Mouse (Mus musculus) thymus, postnatal 0 days (tissue): ENCODE measurements around the gene Sestd1. TPM values are rescaled to one million over a fixed set of nuclear protein-coding genes. Genes with fewer than 3 reads are reported as not detected.

Experiments used
- DNase-seq: peaks from one replicate; pipeline ENCODE4 v3.0.0-alpha.2; 2015; ENCODE audit warnings: low spot score
- polyA plus RNA-seq: library from polyadenylated mRNA; unstranded; fragments of >200 nt; fragmentation: Nextera tagmentation; extraction: Ambion mirVana; gene quantifications from 2 replicates; pipeline ENCODE4 v1.2.1, GENCODE M21; 2015

The Sestd1 gene
- polyA plus RNA-seq, 1 experiment from 2014 or later = 11.0 TPM

GRCm38 (mm10) chr2:77138879-77139278, 141.5 kb downstream of the Sestd1 start:
- DNase-seq = no peak

DNA sequence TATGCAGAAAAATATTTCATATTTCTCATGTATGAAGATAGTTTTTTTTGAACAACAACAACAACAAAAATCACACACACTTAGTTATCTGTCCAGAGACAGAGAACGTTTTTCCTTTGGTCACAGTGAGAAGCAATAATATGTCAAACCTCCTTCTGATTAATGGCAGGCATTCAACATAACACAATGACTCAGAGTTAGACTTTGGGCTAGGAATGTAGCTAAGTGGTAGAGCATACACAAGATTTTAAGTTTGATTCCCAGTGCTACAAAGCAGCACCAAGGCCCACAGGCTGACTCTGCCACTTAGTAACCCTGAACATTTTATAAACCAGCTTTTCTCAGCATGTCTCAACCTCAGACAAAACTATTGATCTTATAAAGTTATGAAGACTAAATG, 145.5 kb downstream of the Sestd1 start:
- no peak for DNase-seq

- DNase-seq = no peak
Observed at GRCm38 (mm10) chr2:77133407-77133806, 147.0 kb downstream of the Sestd1 start.

Other genes with a start within 250 kb of the Sestd1 start
- 2.3 and 2.8 TPM in 2 replicates for gene Ccdc141, start 110.0 kb downstream of the Sestd1 start, polyA plus RNA-seq